Mouse (Mus musculus) liver, adult (tissue): ENCODE data around the gene Wnk1.

Source experiments
- GATA4 ChIP-seq: IDR thresholded peaks from 2 replicates; pipeline ENCODE4 v1.6.1; 2014; ENCODE audit warnings: mild to moderate bottlenecking, low read length; ENCODE audit not compliant: insufficient replicate concordance

The Wnk1 gene

DNA sequence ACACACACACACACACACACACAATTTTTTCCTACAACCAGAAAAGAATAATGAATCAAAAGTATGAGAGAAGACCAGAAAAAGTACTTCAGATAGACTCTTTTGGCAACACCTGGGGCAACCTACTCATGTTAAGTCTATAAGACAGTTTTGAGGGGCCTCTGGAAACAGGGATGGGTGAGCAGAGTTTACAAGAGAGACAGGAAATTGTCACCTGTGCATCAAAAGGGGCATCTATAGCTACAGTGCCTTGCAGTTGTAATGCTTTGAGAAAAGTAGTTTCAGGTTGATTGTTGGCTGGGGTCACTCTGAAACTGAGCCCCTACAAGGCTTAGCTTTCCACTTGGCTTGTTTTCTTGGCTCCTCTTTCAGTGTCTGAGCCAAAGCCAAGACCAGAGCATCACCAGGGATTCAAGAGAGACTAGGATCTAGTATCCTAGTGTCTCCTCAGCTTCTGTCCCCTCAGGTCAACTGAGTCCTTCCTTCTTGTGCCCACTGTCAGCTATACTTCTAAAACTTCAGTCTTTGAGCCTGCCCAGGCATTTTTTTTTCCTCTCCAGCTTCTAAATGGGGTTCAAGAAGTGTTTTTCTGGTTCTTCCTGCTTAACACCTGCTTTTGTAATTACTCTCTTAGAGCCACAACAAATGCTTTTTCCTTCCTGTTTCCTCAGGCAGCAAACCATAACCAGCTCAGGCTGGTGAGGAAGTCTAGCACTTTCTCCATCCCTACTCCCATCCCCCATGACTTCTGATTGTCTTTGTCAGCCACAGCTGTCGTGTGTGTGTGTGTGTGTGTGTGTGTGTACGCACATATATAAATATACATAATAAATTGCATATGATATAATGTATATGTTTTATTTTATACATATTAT, 17.4 kb upstream of the Wnk1 start:
- TF ChIP-seq GATA4 = no peak

DNA sequence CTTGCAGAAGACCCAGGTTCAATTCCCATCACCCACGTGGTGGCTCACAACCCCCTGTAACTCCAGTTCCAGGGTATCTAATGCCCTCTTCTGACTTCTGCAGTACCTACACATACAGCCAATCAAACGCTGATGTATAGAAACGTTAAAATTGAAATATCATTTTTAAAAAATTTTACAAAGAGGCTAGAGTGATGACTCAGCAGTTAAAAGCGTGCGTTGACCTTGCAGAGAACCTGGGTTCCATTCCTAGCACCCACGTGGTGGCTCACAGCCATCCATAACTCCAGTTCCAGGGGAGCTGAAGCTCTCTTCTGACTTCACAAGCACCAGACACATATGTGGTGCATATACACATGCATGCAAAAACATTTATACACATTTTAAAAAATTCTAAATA, 15.9 kb upstream of the Wnk1 start:
- no peak for TF ChIP-seq GATA4

GRCm38 (mm10) chr6:120047705-120048292, 9.3 kb upstream of the Wnk1 start:
- TF ChIP-seq GATA4 = no peak

- no peak for TF ChIP-seq GATA4
These were observed 6.9 kb upstream of the Wnk1 start for GRCm38 (mm10) chr6:120045406-120045805.

DNA sequence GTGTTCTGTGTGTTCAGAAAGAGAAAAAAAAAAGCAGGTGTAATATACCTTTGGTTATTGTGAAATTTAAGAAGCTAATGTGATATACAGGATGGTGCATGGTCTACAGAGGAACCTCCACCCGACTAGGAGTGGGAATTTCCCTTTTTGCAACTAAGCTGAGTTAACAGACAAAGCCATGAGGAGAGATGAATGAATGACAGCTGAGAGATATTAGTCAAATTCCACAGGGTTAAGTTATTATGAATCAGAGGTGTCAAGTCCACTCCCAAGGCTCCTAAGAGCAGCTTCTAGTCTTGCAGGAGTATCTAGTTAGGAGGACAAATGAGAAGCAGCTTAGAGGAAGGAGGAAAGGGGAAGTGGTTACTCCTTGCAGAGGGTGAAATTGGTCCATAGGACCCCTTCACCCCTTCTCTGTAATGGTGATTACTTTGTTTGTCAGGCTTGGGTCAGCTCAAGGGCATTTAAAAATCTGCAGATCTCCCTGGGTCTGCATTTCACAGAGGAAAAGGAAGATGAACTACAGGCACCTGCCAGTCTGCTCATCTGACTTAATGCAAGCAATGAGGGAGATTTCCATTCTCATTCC, 4.3 kb upstream of the Wnk1 start:
- TF ChIP-seq GATA4 = no peak

DNA sequence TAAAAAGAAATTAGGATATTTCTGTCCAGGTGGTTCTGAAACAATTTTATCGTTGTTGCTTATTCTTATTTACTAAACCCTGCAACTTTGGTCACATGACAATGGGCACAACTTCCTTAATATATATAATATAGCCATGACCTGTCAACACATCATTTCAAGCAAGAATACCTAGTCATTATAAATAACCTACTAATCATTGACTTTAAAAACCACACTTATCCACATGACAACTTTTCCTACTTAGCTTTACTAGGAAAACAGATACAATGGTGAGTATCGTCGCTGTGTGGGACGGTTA, 2.0 kb upstream of the Wnk1 start:
- no peak for TF ChIP-seq GATA4

- no peak for TF ChIP-seq GATA4
These were observed 1.4 kb upstream of the Wnk1 start for GRCm38 (mm10) chr6:120039668-120040556.

- no peak for TF ChIP-seq GATA4
These were observed 738 bp upstream of the Wnk1 start for GRCm38 (mm10) chr6:120039256-120039563.

GRCm38 (mm10) chr6:120037636-120038365, 671 bp downstream of the Wnk1 start:
- TF ChIP-seq GATA4 = no peak

DNA sequence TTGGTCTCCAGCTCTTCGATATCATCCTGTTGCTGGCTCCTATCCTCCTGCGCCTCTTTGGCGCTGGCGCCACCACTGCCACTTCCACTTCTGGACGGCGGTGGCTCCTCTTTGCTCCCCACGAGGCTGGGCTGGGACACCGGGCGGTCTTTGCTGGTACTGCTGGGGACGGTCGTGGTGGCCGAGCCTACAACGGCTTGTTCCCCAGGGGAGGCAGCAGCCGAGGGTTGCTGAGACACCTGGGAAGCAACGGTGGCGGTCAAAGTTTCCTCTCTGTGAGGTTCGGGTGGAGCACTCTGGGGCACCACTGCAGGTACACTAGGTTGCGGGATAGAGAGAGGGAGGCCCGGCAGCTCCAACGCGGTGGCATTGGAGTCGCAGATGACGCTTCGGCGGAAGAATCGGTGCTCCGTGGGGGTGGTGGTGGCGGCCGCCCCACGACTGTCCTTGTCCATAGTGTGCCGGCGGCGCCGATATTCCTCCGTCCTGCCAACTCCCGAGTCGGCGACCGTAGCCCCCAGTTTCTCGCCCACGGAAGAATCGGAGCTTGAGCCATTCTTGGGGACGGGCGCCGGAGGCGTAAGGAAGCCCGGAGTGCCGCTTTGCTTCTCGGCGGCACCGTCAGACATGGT, 1.4 kb downstream of the Wnk1 start:
- TF ChIP-seq GATA4 = no peak

DNA sequence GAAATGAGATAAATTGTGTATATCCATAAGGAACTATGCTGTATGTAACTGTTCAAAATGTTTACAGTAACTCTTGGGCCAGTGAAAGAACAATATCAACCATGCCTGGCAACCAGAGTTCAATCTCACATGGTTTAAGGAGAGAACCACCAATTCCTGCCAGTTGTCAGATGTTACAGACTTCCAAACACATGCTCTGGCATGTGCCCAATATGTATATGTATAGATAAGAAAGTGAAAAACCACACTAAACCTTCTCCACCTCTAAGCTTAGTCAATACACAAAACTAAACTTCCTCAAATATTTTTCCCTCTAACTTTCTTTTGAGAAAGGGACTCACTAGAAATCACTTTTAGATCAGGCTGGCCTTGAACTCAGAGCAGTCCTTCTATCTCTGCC, 13.9 kb downstream of the Wnk1 start:
- TF ChIP-seq GATA4 = no peak

DNA sequence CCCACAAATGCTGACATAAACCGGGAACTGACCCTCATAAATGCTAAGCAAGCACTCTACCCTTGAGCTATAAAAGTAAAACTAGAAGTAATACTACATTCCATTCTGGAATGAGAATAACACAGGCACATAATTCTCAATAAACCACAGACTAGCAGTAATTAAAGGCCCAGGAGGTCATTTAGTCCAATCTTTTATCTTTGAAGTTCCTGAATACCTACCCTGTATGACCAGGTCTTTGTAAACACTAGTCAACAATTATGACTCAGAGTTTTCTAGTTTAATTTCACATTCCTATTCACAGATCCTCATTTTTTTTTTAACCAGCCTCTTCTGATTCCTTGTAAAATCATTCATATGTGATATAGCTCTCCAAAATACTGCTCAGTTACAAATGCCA, 14.7 kb downstream of the Wnk1 start:
- TF ChIP-seq GATA4 = no peak

- TF ChIP-seq GATA4 = no peak
These were observed 16.4 kb downstream of the Wnk1 start for GRCm38 (mm10) chr6:120022042-120022441.

- no peak for TF ChIP-seq GATA4
These were observed 18.8 kb downstream of the Wnk1 start for GRCm38 (mm10) chr6:120019697-120020096.

DNA sequence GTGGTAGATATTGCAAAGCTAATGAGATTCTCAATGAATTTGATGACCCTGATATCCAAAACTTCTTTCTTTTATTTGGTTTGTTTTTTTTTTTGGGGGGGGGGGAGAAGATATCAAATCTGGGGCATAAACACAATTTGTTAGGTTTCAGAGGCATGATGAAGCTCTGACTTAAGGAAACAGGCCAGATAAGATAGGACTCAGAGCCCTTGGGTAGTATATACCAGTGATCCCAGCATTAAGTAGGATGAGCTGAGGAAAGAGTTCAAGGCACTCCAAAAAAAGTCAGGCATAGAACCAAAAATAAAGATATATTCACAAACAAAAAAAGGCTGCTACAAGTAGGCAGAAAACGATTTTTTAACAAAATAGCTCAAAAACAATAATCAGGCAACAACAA, 25.3 kb downstream of the Wnk1 start:
- no peak for TF ChIP-seq GATA4
